Mouse (Mus musculus) cortical plate, adult 2 months (tissue): ENCODE measurements around the gene Ypel2. TPM values are rescaled to one million over a fixed set of nuclear protein-coding genes. Genes with fewer than 3 reads are reported as not detected.

Source experiments
- H3K27ac ChIP-seq: fragments of 200-500 bp; 2 replicates; pipeline ENCODE4 v1.5.1; 2012; ENCODE audit warnings: low read length, control low read depth, inconsistent platforms; ENCODE audit not compliant: insufficient read depth
- H3K4me1 ChIP-seq: fragments of 200-500 bp; 2 replicates; pipeline ENCODE4 v1.6.1; 2011; ENCODE audit warnings: low read length; ENCODE audit not compliant: control insufficient read depth, insufficient read depth
- H3K4me3 ChIP-seq: fragments of 200-500 bp; 2 replicates; pipeline ENCODE4 v1.5.1; 2011; ENCODE audit warnings: mild to moderate bottlenecking, low read length, control low read depth; ENCODE audit not compliant: insufficient read depth
- CTCF ChIP-seq: fragments of 200-500 bp; IDR thresholded peaks from 2 replicates; pipeline ENCODE4 v1.5.1; 2011; ENCODE audit warnings: mild to moderate bottlenecking, control low read depth, low read length; ENCODE audit not compliant: insufficient read depth; ENCODE audit errors: extremely low read depth
- POLR2A ChIP-seq: fragments of 200-500 bp; IDR thresholded peaks from 2 replicates; pipeline ENCODE4 v1.6.1; 2011; ENCODE audit warnings: mild to moderate bottlenecking, low read length, control low read depth; ENCODE audit not compliant: insufficient read depth; ENCODE audit errors: extremely low read depth
- polyA plus RNA-seq: library from polyadenylated mRNA; depleted of rRNA; stranded (reverse); fragments of >200 nt; gene quantifications from 2 replicates; pipeline ENCODE4 v1.2.3, GENCODE M21; 2012

Gene Ypel2
- polyA plus RNA-seq, 1 experiment, result 32.6 TPM

- TF ChIP-seq CTCF (no peak), POLR2A (no peak)
- peaks cover 6% of the 10 kb centered on the region for H3K4me1 ChIP-seq
Measured at GRCm38 (mm10) chr11:86925085-86925638, 68.3 kb downstream of the Ypel2 start.

GRCm38 (mm10) chr11:86924629-86925028, 68.9 kb downstream of the Ypel2 start:
- H3K4me3 ChIP-seq, result no peak overlapping the region
- TF ChIP-seq CTCF (no peak), POLR2A (no peak)
- H3K4me1 ChIP-seq, result peaks cover 6% of the 10 kb centered on the region
- no peak overlapping the region for H3K27ac ChIP-seq

More at GRCm38 (mm10) chr11:86925085-86925638, 68.3 kb downstream of the Ypel2 start:
- Histone ChIP-seq H3K4me3 (no peak overlapping the region), H3K27ac (no peak overlapping the region)

- TF ChIP-seq CTCF, result no peak
- no peak for TF ChIP-seq POLR2A
- no peak overlapping the region for H3K4me3 ChIP-seq
- peaks cover 6% of the 10 kb centered on the region for H3K4me1 ChIP-seq
- no peak overlapping the region for H3K27ac ChIP-seq
Measured at GRCm38 (mm10) chr11:86923654-86924053, 69.9 kb downstream of the Ypel2 start.

GRCm38 (mm10) chr11:86922029-86922428, 71.5 kb downstream of the Ypel2 start:
- Histone ChIP-seq H3K4me1 (peaks cover 6% of the 10 kb centered on the region), H3K27ac (no peak overlapping the region), H3K4me3 (no peak overlapping the region)
- no peak for TF ChIP-seq POLR2A

- Histone ChIP-seq H3K4me1 (peaks cover 9% of the 10 kb centered on the region), H3K4me3 (no peak overlapping the region), H3K27ac (no peak overlapping the region)
- no peak for TF ChIP-seq POLR2A
- no peak for TF ChIP-seq CTCF
Measured at GRCm38 (mm10) chr11:86921335-86921734, 72.2 kb downstream of the Ypel2 start.

- Histone ChIP-seq H3K4me3 (no peak overlapping the region), H3K27ac (no peak overlapping the region), H3K4me1 (peaks cover 9% of the 10 kb centered on the region)
- TF ChIP-seq POLR2A (no peak), CTCF (no peak)
Measured at GRCm38 (mm10) chr11:86920111-86921080, 73.1 kb downstream of the Ypel2 start.

- Histone ChIP-seq H3K4me3 (no peak overlapping the region), H3K27ac (no peak overlapping the region), H3K4me1 (peaks cover 9% of the 10 kb centered on the region)
- no peak for TF ChIP-seq CTCF
- no peak for TF ChIP-seq POLR2A
Measured at GRCm38 (mm10) chr11:86919468-86919867, 74.0 kb downstream of the Ypel2 start.

- Histone ChIP-seq H3K27ac (no peak overlapping the region), H3K4me1 (peaks cover 9% of the 10 kb centered on the region), H3K4me3 (no peak overlapping the region)
- no peak for TF ChIP-seq POLR2A
- no peak for TF ChIP-seq CTCF
Measured at GRCm38 (mm10) chr11:86917536-86917935, 76.0 kb downstream of the Ypel2 start.

- H3K27ac ChIP-seq, result peak overlapping the region; percentile 60
- TF ChIP-seq CTCF (no peak), POLR2A (no peak)
- H3K4me3 ChIP-seq, result no peak overlapping the region
- H3K4me1 ChIP-seq, result peaks cover 9% of the 10 kb centered on the region
Measured at GRCm38 (mm10) chr11:86916596-86917249, 76.8 kb downstream of the Ypel2 start.

GRCm38 (mm10) chr11:86914329-86914728, 79.2 kb downstream of the Ypel2 start:
- 0 out of 2 replicates have a peak overlapping the region, but pooled peaks have one; percentile 11 for H3K27ac ChIP-seq
- no peak overlapping the region for H3K4me3 ChIP-seq
- H3K4me1 ChIP-seq, result peaks cover 3% of the 10 kb centered on the region; the same call in 1 of the 2 replicates
- TF ChIP-seq CTCF (no peak), POLR2A (peak; percentile 41; the same call in 1 of the 2 replicates)
